Mouse (Mus musculus) pancreas, adult 10 weeks (tissue): Measurements from ENCODE around the gene Zbtb8os. TPM values are rescaled to one million over a fixed set of nuclear protein-coding genes. Genes with fewer than 3 reads are reported as not detected.

Experiments
- polyA plus RNA-seq: library from polyadenylated mRNA; stranded (reverse); fragments of 350-450 nt; fragmentation: Illumina TruSeq; extraction: RNeasy Lipid Tissue Mini Kit (QIAGEN cat#74804); gene quantifications from one replicate; pipeline ENCODE4 v1.2.3, GENCODE M21; 2015; ENCODE audit warnings: low read depth, low replicate concordance; ENCODE audit not compliant: insufficient read depth

The Zbtb8os gene
- 5.0 TPM for polyA plus RNA-seq

DNA sequence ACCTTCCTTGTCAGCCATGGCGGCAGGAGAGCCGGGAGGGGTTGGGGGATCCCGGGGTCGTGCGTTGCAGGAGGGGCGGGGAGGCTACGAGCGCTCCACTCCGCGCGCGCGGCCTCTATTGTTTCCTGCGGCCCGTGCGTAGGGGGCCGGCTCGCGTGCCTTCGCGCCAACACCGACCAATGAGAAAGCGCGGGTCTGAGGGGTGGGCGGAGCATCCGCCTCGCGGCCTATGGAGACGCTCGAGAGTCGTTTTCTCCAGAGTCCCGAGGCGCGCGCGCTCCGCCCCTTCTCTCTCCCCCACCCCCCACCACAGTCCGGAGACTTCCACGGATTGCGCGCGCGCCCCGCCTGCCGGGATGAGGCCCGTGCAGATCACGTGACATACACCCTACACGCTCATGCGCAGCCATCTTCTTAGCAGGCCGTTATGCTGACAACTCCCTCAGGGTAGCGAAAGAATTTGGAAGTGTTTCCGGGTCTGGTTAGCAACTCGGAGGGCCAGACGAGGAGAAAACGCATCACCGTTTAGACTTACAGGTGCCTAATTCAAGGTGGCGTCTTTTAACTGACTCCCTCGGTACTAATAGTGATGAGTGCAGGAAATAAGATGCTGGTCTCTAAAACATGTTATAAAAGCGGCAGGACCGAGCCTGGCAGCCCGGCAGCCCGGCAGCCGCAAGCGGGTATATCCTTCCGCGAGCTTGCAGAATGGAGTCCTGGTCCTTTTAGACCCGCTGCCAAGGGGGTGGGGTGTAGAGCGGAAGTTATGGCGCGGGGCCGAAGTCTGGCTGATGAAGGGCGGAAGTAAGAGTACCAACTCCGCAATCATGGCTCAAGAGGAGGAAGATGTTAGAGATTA lies at the start of gene Zbtb8os, which contains the start of gene Rbbp4:
Zbtb8os (plus strand) TSS at position 480 of the 859 bp plus-strand sequence.
Rbbp4 (minus strand) TSS at position 155 of the 859 bp plus-strand sequence.

GRCm38 (mm10) chr4:129287472-129287981 lies 48.0 kb upstream of the Zbtb8os start, which contains the start of gene Sync:
Gene Sync, plus strand, starts transcription at chr4:129287617.

DNA sequence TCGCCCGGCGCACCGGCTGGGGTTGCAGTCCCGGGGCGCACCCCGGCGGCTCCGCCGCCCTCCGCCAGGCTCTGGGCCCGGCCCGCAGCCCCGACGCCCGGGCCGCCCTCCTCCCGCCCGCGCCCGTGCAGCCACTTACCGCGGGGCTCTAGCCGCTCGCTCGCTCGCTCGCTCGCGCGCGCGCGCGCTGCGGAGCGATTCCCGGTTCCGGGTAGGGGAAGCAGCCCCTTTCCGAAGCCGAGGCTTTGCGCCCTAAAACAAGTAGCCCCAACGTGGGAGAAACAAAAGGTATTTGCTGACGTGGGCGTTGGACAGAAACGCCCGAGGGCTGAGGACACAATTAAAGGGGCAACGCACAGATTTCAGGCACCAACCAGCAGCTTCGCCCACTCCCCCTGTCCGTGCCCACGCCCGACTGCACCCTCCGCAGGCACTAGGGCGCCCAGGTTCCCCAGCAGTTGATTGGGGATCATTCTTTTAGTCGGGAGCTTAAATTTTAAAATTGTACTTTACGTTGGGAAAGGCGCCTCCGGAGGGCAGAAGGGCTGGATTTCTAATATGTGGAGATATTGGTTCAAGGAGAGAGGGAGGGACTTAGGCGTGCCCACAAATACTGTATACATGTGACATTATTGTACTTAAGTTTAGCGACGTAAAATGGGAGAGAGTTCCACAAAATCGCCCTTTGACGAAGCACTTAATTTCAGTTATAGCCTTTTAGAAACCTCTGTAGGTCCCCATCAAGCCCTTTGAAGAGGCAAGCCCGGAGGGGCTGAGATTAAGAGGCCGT lies 42.3 kb downstream of the Zbtb8os start, which contains the start of gene Zbtb8a:
Zbtb8a (minus strand) TSS at position 516 of the 790 bp plus-strand sequence.

Other genes starting within 250 kb of the Zbtb8os start
- not detected for gene Tmem54, start 230.1 kb upstream of the Zbtb8os start, polyA plus RNA-seq
- not detected for gene Hpca, start 213.7 kb upstream of the Zbtb8os start, polyA plus RNA-seq
- not detected for gene Fndc5, start 198.7 kb upstream of the Zbtb8os start, polyA plus RNA-seq
- 4.6 TPM for gene S100pbp, start 146.0 kb upstream of the Zbtb8os start, polyA plus RNA-seq
- gene Yars, start 145.9 kb upstream of the Zbtb8os start, polyA plus RNA-seq, result 18.5 TPM
- gene C77080, start 74.3 kb upstream of the Zbtb8os start, polyA plus RNA-seq, result 6.5 TPM
- 0.41 TPM for gene Sync, start 48.1 kb upstream of the Zbtb8os start, polyA plus RNA-seq
- gene Rbbp4, start 325 bp upstream of the Zbtb8os start, polyA plus RNA-seq, result 12.0 TPM
- gene Zbtb8a, start 42.4 kb downstream of the Zbtb8os start, polyA plus RNA-seq, result 1.6 TPM
- not detected for gene Zbtb8b, start 105.2 kb downstream of the Zbtb8os start, polyA plus RNA-seq
- 15.5 TPM for gene Bsdc1, start 125.9 kb downstream of the Zbtb8os start, polyA plus RNA-seq
- gene Tssk3, start 155.3 kb downstream of the Zbtb8os start, polyA plus RNA-seq, result not detected
- not detected for gene Fam229a, start 155.5 kb downstream of the Zbtb8os start, polyA plus RNA-seq
- 7.8 TPM for gene Marcksl1, start 177.9 kb downstream of the Zbtb8os start, polyA plus RNA-seq
- gene Hdac1, start 207.0 kb downstream of the Zbtb8os start, polyA plus RNA-seq, result 13.8 TPM
- not detected for gene Lck, start 237.9 kb downstream of the Zbtb8os start, polyA plus RNA-seq
- 2.3 TPM for gene Fam167b, start 242.9 kb downstream of the Zbtb8os start, polyA plus RNA-seq